Mouse (Mus musculus): Measurements from ENCODE around the gene Rai1. TPM values are rescaled to one million over a fixed set of nuclear protein-coding genes. Genes with fewer than 3 reads are reported as not detected.

Rai1 gene
- polyA plus RNA-seq, 1 experiment from 2014 or later: 34.4 TPM

- no peaks in the 10 kb centered on the region for H3K4me1 ChIP-seq (ENCODE audit: control insufficient read depth, insufficient read depth, low read length)
- no peaks in the 10 kb centered on the region for H3K27me3 ChIP-seq (ENCODE audit: control insufficient read depth, insufficient read depth, low read length)
- no peak for ATAC-seq (ENCODE audit: low FRiP score, low TSS enrichment)
- H3K4me2 ChIP-seq (replicated peaks; ENCODE audit: low read depth, low read length): no peak overlapping the region
- H3K9me3 ChIP-seq (ENCODE audit: control insufficient read depth, low read length): no peaks in the 10 kb centered on the region
- no peak overlapping the region for H3K27ac ChIP-seq (ENCODE audit: low read depth, low read length)
- no peak overlapping the region for H3K9ac ChIP-seq (ENCODE audit: low read depth, low read length)
- H3K36me3 ChIP-seq (ENCODE audit: control insufficient read depth, insufficient read depth, low read length): peaks cover 7% of the 10 kb centered on the region; the same call in 1 of the 2 replicates
- no peak overlapping the region for H3K4me3 ChIP-seq (ENCODE audit: low read length)
Observed at GRCm38 (mm10) chr11:60246077-60246476, 141.3 kb downstream of the Rai1 start.

GRCm38 (mm10) chr11:60247753-60248550 lies 143.1 kb downstream of the Rai1 start:
- no peak for ATAC-seq (ENCODE audit: low FRiP score, low TSS enrichment)
- Histone ChIP-seq H3K27me3 (ENCODE audit: control insufficient read depth, insufficient read depth, low read length) (no peaks in the 10 kb centered on the region), H3K36me3 (ENCODE audit: control insufficient read depth, insufficient read depth, low read length) (peaks cover 7% of the 10 kb centered on the region; the same call in 1 of the 2 replicates), H3K27ac (ENCODE audit: low read depth, low read length) (no peak overlapping the region), H3K9me3 (ENCODE audit: control insufficient read depth, low read length) (no peaks in the 10 kb centered on the region), H3K9ac (ENCODE audit: low read depth, low read length) (no peak overlapping the region), H3K4me3 (ENCODE audit: low read length) (no peak overlapping the region), H3K4me2 (replicated peaks; ENCODE audit: low read depth, low read length) (no peak overlapping the region), H3K4me1 (ENCODE audit: control insufficient read depth, insufficient read depth, low read length) (0 out of 2 replicates have a peak, but pooled peaks cover 3% of the 10 kb centered on the region)
- WGBS: 45% methylated on average over 5 of the region's 5 CpGs

Small RNA genes lying within 50 kb of the gene (microRNA-seq; reads per million reads assigned to microRNA genes)
- gene Mir6921: not detected
- not detected for gene Mir6922

Other genes starting within 250 kb of the Rai1 start
- gene Med9, start 156.8 kb upstream of the Rai1 start, polyA plus RNA-seq (2014; fragmentation: Nextera tagmentation; extraction: Ambion mirVana): 41.3 and 43.7 TPM in 2 replicates
- gene Rasd1, start 140.1 kb upstream of the Rai1 start, polyA plus RNA-seq (2014; fragmentation: Nextera tagmentation; extraction: Ambion mirVana): 3.0 and 3.6 TPM in 2 replicates
- 13.6 and 13.9 TPM in 2 replicates for gene Pemt, start 58.5 kb upstream of the Rai1 start, polyA plus RNA-seq (2014; fragmentation: Nextera tagmentation; extraction: Ambion mirVana)
- gene Srebf1, start 117.6 kb downstream of the Rai1 start, polyA plus RNA-seq (2014; fragmentation: Nextera tagmentation; extraction: Ambion mirVana): 58.8 and 60.1 TPM in 2 replicates
- gene Tom1l2, start 247.9 kb downstream of the Rai1 start, polyA plus RNA-seq (2014; fragmentation: Nextera tagmentation; extraction: Ambion mirVana): 11.3 and 19.3 TPM in 2 replicates
- gene Drc3, start 248.3 kb downstream of the Rai1 start, polyA plus RNA-seq (2014; fragmentation: Nextera tagmentation; extraction: Ambion mirVana): 1.3 and 1.5 TPM in 2 replicates

Measured in kidney, embryonic 14.5 days (tissue).